ENCODE assay signal across 8 mouse cellular contexts in genomic region chr10:79874290-79874862, GRCm38 (mm10). TPM values are rescaled to one million over a fixed set of nuclear protein-coding genes. Genes with fewer than 3 reads are reported as not detected.
A peak's percentile ranks its signal among the peaks of the same experiment; 100 is the strongest.
DNase-seq lines count a peak whose midpoint lies in the region; ATAC-seq and TF ChIP-seq lines count a peak whose summit lies in the region.

Prtn3 (plus strand) TSS chr10:79874476.
Plppr3 (minus strand) TSS chr10:79874634.

- no peaks in the 10 kb centered on the region for H3K9me3 ChIP-seq in embryonic facial prominence, embryonic 14.5 days (ENCODE audit: control insufficient read depth, low read length)
- H3K9me3 ChIP-seq in kidney, postnatal 0 days (replicated peaks; ENCODE audit: low read length) = no peaks in the 10 kb centered on the region
- H3K9me3 ChIP-seq in midbrain, embryonic 15.5 days = no peaks in the 10 kb centered on the region

- 0% methylated on average over 29 of the region's 57 CpGs for WGBS in embryonic facial prominence, embryonic 14.5 days
- 1% methylated on average over 56 of the region's 57 CpGs for WGBS in kidney, postnatal 0 days
- under 1% methylated on average over 48 of the region's 57 CpGs for WGBS in midbrain, embryonic 15.5 days

- H3K4me2 ChIP-seq in embryonic facial prominence, embryonic 14.5 days (ENCODE audit: low read depth, low read length) = peak within 1 kb of the TSS; percentile 81
- peak within 1 kb of the TSS; percentile 97 for H3K4me2 ChIP-seq in kidney, postnatal 0 days (ENCODE audit: low read length)
- peak within 1 kb of the TSS; percentile 83 for H3K4me2 ChIP-seq in midbrain, embryonic 15.5 days

- H3K9ac ChIP-seq in embryonic facial prominence, embryonic 14.5 days (ENCODE audit: low read depth, low read length) = peak within 1 kb of the TSS; percentile 82
- peak within 1 kb of the TSS; percentile 79 for H3K9ac ChIP-seq in kidney, postnatal 0 days (ENCODE audit: low read depth, low read length)
- peak within 1 kb of the TSS; percentile 82 for H3K9ac ChIP-seq in midbrain, embryonic 15.5 days

- no peak for TF ChIP-seq CTCF in layer of hippocampus, adult 2 months (conservative IDR thresholded peaks at IDR 0.05)
- no peak for TF ChIP-seq CTCF in kidney, postnatal 0 days (IDR thresholded peaks at IDR 0.05; ENCODE audit: low read depth)

- H3K4me1 ChIP-seq in embryonic facial prominence, embryonic 14.5 days (ENCODE audit: control insufficient read depth, insufficient read depth, low read length) = peaks cover 14% of the 10 kb centered on the region; the same call in 1 of the 2 replicates
- peaks cover 23% of the 10 kb centered on the region for H3K4me1 ChIP-seq in kidney, postnatal 0 days (replicated peaks; ENCODE audit: insufficient read depth, low read length)
- H3K4me1 ChIP-seq in midbrain, embryonic 15.5 days = peaks cover 39% of the 10 kb centered on the region

- H3K4me3 ChIP-seq in layer of hippocampus, adult 2 months = peak within 1 kb of the TSS; percentile 69
- H3K4me3 ChIP-seq in embryonic facial prominence, embryonic 14.5 days (ENCODE audit: low read depth, low read length) = peak within 1 kb of the TSS; percentile 68
- H3K4me3 ChIP-seq in kidney, postnatal 0 days (replicated peaks; ENCODE audit: low read depth, low read length) = peak within 1 kb of the TSS; percentile 69
- peak within 1 kb of the TSS; percentile 73 for H3K4me3 ChIP-seq in midbrain, embryonic 15.5 days

- peak; percentile 91 for ATAC-seq in embryonic facial prominence, embryonic 14.5 days (ENCODE audit: low read depth)
- peak; percentile 59 for ATAC-seq in kidney, postnatal 0 days (replicated peaks; ENCODE audit: low FRiP score, low read depth)
- peak; percentile 91 for ATAC-seq in midbrain, embryonic 15.5 days (replicated peaks)

- H3K36me3 ChIP-seq in embryonic facial prominence, embryonic 14.5 days (ENCODE audit: control insufficient read depth, insufficient read depth, low read length) = peaks cover 21% of the 10 kb centered on the region; the same call in 1 of the 2 replicates
- 0 out of 2 replicates have a peak, but pooled peaks cover 3% of the 10 kb centered on the region for H3K36me3 ChIP-seq in kidney, postnatal 0 days (ENCODE audit: insufficient read depth, low read length)
- H3K36me3 ChIP-seq in midbrain, embryonic 15.5 days (replicated peaks) = no peaks in the 10 kb centered on the region

- DNase-seq in layer of hippocampus, adult 2 months (ENCODE audit: low spot score in 2 of 2) = no peak
- no peak for DNase-seq in layer of hippocampus, postnatal 25 days (ENCODE audit: extremely low spot score in 1 of 2, low spot score in 1 of 2)
- DNase-seq in ZHBTc4 (ENCODE audit: low read depth, low spot score) = peak; percentile 61
- peak; percentile 83 for DNase-seq in embryonic facial prominence, embryonic 14.5 days (ENCODE audit: low spot score)
- DNase-seq in kidney, postnatal 0 days (ENCODE audit: low spot score) = peak; percentile 69
- no peak for DNase-seq in gastrocnemius, postnatal 10 days
- no peak for DNase-seq in ovary, postnatal 14 days (ENCODE audit: low spot score)

- H3K27ac ChIP-seq in layer of hippocampus, adult 2 months = peak within 1 kb of the TSS; percentile 85
- peak within 1 kb of the TSS; percentile 85 for H3K27ac ChIP-seq in embryonic facial prominence, embryonic 14.5 days (replicated peaks; ENCODE audit: low read depth, low read length)
- peak within 1 kb of the TSS; percentile 50; the same call in 1 of the 2 replicates for H3K27ac ChIP-seq in kidney, postnatal 0 days
- peak within 1 kb of the TSS; percentile 95 for H3K27ac ChIP-seq in midbrain, embryonic 15.5 days

- no peaks in the 10 kb centered on the region for H3K27me3 ChIP-seq in embryonic facial prominence, embryonic 14.5 days (replicated peaks; ENCODE audit: control insufficient read depth, insufficient read depth, low read length)
- no peaks in the 10 kb centered on the region for H3K27me3 ChIP-seq in kidney, postnatal 0 days (ENCODE audit: insufficient read depth, low read length)
- H3K27me3 ChIP-seq in midbrain, embryonic 15.5 days (replicated peaks) = no peaks in the 10 kb centered on the region

RNA-seq across cellular contexts. Expression of gene Prtn3, which starts in this region (rescaled TPM):
- 1 to 10 TPM; 1.5 to 2.6 TPM for total RNA-seq in layer of hippocampus, adult 2 months (2021)
- 1 to 10 TPM; 1.1 to 1.4 TPM for total RNA-seq in layer of hippocampus, postnatal 25 days (2021)
- polyA plus RNA-seq in embryonic facial prominence, embryonic 14.5 days (2014; fragmentation: Nextera tagmentation; extraction: Ambion mirVana) = 4.1 and 6.7 TPM in 2 replicates
- polyA plus RNA-seq in kidney, postnatal 0 days (2015; fragmentation: Nextera tagmentation; extraction: Ambion mirVana) = 6.5 and 7.9 TPM in 2 replicates
- 12.2 and 13.3 TPM in 2 replicates for polyA plus RNA-seq in midbrain, embryonic 15.5 days (2015; fragmentation: Nextera tagmentation; extraction: Ambion mirVana)
- total RNA-seq in gastrocnemius, postnatal 10 days (2021) = 1 to 10 TPM in 1 of 2 experiments, not detected in 1; 2.1 TPM

RNA-seq across cellular contexts. Expression of gene Plppr3, which starts in this region (rescaled TPM):
- 10 to 100 TPM; 33.7 to 37.1 TPM for total RNA-seq in layer of hippocampus, adult 2 months (2021)
- 10 to 100 TPM; 32.4 to 34.4 TPM for total RNA-seq in layer of hippocampus, postnatal 25 days (2021)
- polyA plus RNA-seq in embryonic facial prominence, embryonic 14.5 days (2014; fragmentation: Nextera tagmentation; extraction: Ambion mirVana) = 32.4 and 50.2 TPM in 2 replicates
- polyA plus RNA-seq in kidney, postnatal 0 days (2015; fragmentation: Nextera tagmentation; extraction: Ambion mirVana) = 37.0 and 41.5 TPM in 2 replicates
- polyA plus RNA-seq in midbrain, embryonic 15.5 days (2015; fragmentation: Nextera tagmentation; extraction: Ambion mirVana) = 496 and 503 TPM in 2 replicates
- total RNA-seq in gastrocnemius, postnatal 10 days (2021) = 1 to 10 TPM in 1 of 2 experiments, under 1 TPM in 1; 0.49 to 1.6 TPM

Comparison
In these comparisons a context has a peak if more than half of its experiments do, and no peak if none do; other contexts are left out.
1. RNA of gene Plppr3 (total RNA-seq): 33.7 to 37.1 TPM in layer of hippocampus, adult 2 months and 32.4 to 34.4 TPM in layer of hippocampus, postnatal 25 days; 0.49 to 1.6 TPM in gastrocnemius, postnatal 10 days; every median in the first group is over 10 times any median in the second.
2. DNase-seq: peak in ZHBTc4 (single experiment), embryonic facial prominence, embryonic 14.5 days (single experiment) and kidney, postnatal 0 days (single experiment); none in layer of hippocampus, adult 2 months (0 of 2), layer of hippocampus, postnatal 25 days (0 of 2), gastrocnemius, postnatal 10 days (single experiment) and ovary, postnatal 14 days (single experiment).
3. Peak in every context shown above with its lines, with median percentiles within 50 percentile points of each other: H3K27ac ChIP-seq, H3K4me3 ChIP-seq, ATAC-seq, H3K4me2 ChIP-seq and H3K9ac ChIP-seq.